Mouse (Mus musculus) hindlimb bud, embryonic 11.5 days (tissue): ENCODE measurements at regions not wholly inside any gene's neighbourhood (a gene's known extent, or its start where the extent isn't known, plus 50 kb on each side); places are given as distances from the start of the nearest gene placed in this dataset.
A peak's percentile ranks its signal among the peaks of the same experiment; 100 is the strongest.
"Not testable (repeated sequence)": the region's sequence is repeated elsewhere in the genome, so short reads cannot be mapped to it uniquely, and the experiment has no call there.

Experiments used
- DNase-seq: peaks from one replicate; pipeline ENCODE4 v3.0.0-alpha.2; 2012; ENCODE audit warnings: low read depth, low spot score; ENCODE audit errors: extremely low spot score

DNA sequence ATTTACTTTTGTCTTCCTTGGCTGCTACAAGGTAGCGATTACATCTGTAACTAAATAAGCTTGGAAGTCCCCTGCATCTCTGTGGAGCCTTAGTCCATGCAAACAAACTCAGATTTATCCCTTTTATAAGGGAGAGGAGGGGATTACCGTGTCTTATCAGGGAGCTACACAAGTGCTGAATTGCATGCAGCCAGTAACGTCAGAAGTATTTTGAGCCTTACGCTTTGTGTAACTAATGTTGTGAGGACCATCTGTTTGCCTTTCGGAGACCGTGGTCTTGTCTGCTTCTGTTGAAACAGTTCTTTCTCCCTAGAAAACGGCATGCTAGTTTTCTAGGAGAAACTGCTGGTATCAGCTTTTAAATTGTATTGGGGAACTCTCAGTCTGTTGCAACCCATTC lies 58.0 kb upstream of the Dmrta1 start:
- no peak for DNase-seq

DNA sequence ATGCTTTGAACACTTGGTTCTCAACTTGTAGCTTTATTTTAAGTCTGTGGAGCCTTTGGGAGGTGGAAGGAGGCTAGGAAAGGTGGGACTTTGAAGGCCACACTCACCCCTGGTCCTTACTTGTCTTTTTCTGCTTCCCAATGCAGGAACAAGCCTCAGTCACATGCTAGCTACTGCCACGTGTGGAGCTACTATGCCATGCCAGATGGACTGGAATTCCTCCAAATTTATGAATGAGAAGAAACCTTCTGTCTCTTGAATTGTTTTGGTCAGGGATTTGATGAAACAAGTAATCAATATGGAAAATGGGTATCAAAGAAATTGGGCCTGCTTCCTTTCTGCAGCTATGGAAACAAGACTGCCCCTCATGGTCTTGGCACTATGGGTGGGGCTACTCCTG lies 74.5 kb upstream of the Dmrta1 start:
- DNase-seq, result no peak

DNA sequence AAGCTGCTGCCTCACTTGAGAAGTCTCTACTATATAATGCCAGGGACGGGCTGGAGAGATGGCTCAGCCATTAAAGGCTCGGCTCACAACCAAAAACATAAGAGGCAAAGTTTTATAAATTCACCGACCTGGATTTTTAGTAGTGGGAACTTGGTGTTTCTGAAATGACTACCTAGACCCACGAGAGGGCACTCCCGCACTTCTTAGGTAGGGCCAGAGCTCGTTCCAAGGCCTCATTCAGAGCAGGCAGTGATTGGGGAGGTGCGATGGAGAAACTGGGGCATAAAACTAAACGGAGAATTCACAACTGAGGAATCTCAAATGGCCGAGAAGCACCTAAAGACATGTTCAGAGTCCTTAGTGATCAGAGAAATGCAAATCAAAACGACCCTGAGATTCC lies 103.7 kb upstream of the Dmrta1 start:
- DNase-seq, result no peak

DNA sequence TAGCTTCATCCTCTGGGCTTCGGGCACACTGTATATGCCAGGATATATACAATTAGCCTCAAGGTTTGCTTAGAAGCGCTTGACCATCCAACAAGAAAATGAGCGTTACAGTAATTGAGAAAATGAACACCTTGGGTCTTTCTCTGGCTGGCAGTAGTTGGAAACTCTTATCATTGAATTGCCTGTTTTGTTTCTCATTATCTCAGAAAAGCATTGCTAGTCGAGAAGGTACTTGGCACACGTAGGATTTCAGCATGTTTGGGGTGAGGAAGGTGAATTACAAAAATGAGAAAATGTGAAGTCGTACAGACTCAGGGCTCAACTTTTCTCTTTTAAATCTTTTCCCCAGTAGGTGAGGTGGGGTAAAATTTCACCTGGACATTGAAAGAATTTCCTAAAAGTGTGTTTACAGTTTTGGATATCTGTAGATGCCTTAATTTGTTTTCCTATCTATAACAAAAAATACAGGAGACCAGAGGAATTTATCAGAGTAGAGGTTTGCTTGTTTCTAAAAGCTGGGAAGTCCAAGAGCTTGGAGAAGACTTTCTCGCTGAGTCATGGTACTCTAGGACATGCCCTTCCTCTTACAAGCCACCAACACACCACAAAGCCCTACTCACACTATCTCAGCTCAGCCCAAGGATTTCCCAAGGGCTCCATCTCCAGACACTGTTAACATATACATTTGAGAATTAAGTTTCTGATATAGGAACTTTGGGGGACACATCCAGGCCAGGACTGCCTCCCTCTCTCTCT lies 124.3 kb upstream of the Dmrta1 start:
- no peak for DNase-seq

DNA sequence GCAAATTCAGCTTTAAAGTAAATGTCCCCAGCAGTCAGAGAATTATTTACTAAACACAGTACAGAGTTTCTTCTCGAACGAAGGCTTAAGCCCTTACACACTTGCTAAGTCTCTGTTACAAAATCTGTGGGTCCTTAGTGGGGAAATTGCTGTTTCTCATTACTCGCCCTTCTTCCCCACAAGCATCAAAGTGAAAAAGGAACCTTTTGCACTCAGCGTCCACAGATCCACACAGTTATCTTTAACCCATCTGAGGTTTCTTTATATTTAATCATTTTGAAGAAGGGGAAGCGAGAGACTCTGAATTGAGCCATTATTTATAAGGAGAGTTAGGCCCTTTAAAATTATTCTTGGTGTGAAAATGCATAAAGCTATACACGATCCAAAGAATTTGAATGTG lies 126.7 kb upstream of the Dmrta1 start:
- no peak for DNase-seq

DNA sequence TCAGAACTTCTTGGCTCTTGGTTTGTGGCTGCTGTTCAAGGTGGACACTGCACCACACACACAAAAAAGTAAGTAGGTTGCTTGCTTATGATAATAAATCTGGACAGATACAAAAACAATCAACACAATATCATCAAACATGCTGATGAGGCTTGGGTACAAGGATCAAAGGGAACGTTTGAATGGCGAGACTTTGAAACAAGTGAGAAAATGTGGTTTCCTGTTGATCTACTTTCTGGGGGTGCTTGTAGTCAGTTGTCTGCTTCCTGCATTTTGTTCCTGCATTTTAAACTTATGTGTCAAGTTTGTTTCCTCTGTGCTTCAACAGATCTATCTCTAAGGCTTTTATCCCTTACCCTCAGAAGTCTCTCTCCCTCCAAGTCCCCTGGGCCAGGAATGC lies 128.7 kb upstream of the Dmrta1 start:
- DNase-seq, result no peak

DNA sequence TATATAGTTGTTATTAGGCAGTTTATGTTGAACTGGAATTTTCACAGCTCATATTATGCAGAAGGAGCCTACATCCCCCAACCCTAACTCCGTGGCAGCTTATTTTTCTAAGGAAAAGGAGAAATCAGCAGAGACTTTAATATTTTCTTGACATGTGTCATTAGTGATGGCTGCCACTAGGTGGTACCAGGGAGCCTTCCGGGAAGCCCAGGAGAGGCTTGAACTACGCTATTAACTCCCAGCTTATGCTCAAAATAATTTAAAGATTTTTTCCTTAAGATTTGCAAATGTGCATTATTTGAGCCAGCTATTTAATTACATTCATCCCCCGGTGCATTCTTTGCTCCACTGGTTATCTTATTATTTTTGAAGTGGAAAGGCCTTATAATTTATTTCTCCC lies 146.8 kb upstream of the Dmrta1 start:
- no peak for DNase-seq

DNA sequence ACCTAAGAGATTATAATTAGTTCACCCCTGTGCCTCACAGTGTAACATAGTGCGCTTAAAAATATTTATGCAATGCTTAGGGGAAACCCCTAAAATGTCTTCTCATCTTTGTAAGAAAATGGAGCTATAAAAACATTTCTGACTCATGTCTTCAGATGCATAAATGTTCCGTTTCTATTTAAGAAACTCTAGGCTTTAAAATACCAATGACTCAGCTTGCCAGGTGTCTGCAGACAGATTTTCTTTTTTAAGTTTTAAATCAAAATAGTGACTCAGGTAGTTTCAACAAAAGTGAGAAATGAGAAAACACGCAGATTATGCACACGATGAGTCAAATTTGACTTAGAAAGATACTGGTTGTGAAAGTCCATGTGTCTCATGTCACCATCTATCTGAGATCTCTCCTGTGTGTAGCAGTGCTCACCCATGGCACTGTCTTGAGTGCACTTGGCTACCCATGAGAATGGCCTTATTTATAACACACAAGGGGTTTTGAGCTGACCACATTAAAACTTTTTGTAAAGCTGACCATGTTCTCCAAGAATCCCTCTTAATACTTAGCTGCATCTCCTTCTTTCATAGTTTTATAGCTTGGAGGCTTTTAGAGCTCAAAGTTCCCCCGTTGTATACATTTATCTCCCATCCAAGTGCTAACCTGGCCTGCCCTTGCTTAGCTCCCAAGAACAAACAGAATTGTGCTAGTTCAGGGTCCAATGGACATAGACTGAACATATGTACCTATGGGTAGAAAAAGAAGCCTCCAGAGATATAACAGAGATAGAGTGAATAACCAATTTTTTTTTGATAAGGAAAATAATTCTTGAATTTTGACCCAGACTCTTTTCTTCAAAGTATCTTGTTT lies 149.0 kb upstream of the Dmrta1 start:
- no peak for DNase-seq

DNA sequence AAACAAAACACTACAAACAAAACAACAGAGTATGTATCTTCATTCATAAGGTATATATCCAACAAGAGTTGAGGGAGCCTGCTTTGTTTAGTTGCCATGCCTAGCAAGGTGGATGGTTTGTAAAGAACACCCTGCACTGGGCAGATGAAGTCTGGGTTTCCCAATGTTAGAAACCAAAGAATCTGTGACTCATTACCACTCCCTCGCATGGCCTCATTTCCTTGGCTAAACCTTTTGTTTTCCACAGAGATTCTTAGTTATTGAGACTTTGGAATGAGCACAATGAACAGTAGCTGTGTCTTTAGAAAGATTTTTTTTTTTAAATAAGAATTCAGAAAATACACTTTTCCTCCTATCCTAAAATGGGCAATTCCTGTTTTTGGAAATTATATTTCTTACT lies 151.3 kb upstream of the Dmrta1 start:
- no peak for DNase-seq

DNA sequence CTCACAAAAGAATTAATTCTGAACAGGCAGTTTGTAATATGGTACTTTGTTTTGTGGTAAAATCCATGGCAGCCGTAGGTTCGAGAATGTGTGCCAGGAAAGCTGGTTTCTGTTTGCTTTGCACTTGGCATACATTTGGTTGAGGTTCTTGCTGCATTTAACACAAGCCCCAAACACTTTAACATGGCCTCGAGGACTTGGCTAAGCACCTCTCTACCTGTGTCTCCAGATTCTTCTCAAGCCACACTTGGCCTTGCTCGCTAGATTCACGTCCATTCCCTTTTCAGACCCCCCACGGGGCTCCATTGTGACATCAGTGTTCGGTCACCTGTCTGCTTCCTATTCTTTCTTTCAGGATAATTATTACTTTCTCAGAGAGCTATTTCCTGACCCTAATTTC lies 151.9 kb upstream of the Dmrta1 start:
- DNase-seq, result no peak

DNA sequence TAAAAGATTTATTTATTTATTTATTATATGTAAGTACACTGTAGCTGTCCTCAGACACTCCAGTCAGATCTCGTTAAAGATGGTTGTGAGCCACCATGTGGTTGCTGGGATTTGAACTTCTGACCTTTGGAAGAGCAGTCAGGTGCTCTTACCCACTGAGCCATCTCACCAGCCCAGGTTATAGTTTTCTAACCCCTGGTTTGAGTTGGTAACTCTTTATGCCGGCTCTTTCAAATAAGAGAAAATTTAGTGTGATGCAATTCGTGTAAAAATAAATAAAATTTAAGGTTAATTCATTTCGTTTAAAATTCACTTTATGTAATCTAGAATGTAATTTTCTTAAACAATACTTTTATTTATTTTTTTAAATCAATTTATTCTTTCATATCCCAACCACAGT lies 153.7 kb upstream of the Dmrta1 start:
- DNase-seq, result not testable (repeated sequence)

DNA sequence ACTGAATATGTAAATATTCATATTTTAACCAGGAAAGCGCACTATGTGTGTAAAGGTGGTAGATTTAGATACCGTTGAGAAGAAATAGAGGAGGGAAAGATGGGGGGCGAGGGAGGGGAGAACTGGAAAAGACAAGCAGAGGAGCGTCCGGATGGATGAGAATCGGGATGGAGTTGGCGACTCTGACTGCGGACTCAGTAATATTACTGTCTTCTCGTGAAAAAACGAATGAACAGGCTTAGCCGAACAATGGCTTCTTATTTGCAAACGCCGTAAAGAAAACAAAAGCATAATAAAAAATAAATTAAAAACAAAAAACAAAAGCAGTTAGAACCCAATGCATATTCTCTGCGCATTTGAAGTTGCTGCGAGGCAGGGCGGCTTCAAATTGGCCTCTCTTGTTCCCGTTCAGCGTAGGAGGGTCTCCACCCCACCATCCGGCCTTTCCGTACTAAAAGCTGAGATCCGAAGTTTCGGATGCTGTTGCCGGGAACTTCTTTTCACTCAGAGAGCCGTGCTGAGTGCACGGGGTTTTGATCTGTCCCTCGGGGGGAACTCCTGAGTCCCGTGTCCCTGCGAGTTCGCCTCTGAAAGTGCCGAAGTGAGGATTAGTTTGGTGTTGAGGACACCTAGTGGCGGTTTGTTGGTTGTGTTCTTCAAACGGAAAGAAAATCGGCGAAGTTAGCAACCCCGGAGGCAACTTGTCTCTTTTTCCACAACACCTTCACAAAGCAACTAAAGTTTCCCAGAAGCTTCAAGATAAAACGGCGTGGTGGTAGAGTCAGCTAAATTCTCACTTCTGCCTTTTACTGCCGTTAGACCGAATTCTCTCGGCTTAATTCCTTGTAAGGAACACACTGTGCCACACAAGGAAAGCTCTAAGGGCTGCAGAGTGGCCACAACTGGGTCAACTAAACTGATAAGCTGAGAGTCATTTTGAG lies 154.7 kb upstream of the Dmrta1 start:
- DNase-seq, result peak; percentile 66

DNA sequence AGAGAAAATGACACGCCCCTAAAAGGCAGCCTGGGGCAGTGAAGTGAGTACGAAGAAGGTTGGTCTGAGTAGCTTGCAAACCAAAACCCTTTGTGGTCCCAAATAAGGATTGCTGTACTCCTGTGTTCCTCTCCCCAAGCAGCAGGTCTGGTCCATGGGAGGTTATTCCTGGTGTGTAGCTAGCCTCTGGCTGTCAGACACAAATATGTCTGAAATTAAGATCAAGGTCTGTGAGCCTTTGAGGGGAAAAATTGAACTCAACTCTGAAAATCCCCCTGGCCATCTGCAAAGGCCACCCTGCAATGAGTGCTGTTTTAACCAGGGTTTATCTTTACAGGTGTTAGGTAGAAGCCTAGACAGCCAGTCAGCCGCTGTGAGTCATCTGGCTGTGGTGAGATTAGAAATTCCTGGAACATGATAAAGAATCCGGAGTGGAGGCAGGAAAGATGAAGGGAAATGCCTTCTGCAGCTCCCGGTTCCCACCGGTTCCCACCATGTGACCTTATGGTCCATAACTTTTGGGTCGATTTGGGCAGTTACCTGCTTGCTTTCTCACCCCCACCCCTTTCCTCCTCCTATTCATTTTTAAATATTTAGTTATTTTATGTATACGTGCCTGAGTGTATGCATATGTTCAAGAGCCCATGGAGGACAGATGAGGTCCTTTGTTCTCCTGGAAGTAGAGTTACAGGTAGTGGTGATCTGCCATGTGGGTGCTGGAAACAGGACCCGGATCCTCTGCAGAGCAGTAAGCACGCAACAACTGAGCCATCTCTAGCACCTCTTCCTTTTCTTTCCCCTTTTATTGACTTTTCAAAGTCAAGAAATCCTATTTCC lies 155.6 kb upstream of the Dmrta1 start:
- no peak for DNase-seq

DNA sequence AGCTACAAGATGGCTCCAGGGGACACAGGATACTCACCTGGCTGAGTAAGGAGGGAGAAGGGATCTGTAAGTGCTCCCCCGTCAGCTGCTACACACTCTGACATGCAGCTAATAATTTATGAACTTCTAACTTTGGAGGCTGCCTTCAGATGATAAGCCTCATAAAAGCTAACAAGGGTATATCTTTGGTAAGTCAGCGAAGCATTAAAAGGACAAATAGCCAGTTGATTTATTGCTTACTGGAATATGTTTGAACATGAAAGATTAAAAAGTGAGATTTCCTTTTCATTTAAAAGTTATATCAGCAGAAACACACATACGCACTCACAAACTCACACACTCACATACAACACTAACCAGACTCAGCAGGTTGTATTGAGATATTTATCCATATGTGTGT lies 161.2 kb upstream of the Dmrta1 start:
- no peak for DNase-seq

DNA sequence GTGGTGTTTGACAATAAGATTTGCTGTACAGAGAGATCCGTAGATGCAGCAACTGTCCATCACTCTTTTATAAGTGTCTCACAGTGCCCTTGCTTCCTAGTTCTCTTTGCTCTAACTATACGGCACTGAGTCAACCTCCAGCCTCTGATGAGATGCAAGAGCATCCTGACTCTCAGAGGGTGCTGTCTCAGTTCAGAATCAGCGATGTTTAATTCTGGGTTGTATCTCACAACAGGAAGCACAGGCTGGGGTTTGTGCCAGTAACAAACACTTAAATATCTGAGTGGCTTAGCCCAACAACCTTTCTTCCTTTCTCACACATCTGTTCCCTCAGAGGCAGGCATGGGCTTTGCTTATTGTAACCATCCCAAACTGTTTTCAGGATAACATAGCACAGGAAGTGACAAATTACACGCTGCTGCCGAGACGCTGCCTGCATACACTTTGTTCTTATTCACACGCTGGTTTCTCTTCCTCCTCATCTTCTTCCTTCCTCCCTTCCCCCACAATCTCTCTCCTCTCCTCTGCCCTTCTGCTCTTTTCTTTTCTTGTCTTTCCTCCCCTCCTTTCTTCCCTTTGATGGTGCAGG lies 163.3 kb upstream of the Dmrta1 start:
- DNase-seq, result no peak

DNA sequence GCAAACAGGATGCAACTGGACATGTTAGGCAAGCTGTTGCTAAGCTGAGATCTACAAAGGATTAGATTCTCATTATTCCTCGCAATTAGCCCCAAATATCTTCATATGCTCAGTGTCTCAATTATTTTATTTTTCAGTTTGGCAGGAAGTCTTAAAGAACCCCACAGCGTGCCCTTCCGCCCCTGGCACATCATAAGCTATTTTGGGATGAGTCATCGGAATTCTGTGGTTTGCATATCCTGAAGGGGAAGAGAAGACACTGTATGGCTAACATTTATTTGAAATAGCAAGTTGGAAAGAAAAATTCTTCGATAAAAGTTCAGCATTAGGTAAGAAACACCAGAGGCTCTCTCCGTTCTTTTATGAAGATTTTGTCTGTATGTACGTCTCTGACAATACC lies 164.3 kb upstream of the Dmrta1 start:
- DNase-seq, result no peak

DNA sequence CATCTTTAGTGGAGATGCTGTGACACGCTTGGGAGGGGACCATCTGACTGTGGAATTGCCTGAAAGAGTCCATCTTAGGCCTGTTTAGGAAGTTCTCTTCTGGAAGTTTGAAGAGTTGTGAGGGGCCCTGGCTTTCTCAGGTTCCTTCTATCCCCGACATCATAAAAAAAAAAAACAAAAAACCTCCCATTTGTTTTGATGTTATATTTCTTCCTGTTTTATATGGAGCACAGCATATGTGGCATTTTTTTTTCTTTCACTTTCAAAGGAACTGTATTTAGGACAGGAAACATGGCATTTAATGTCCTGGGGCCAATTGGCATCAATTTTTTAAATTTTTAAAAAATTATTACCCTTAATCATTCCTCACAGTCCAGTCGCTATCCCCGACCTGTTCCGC lies 168.6 kb upstream of the Dmrta1 start:
- DNase-seq, result no peak

DNA sequence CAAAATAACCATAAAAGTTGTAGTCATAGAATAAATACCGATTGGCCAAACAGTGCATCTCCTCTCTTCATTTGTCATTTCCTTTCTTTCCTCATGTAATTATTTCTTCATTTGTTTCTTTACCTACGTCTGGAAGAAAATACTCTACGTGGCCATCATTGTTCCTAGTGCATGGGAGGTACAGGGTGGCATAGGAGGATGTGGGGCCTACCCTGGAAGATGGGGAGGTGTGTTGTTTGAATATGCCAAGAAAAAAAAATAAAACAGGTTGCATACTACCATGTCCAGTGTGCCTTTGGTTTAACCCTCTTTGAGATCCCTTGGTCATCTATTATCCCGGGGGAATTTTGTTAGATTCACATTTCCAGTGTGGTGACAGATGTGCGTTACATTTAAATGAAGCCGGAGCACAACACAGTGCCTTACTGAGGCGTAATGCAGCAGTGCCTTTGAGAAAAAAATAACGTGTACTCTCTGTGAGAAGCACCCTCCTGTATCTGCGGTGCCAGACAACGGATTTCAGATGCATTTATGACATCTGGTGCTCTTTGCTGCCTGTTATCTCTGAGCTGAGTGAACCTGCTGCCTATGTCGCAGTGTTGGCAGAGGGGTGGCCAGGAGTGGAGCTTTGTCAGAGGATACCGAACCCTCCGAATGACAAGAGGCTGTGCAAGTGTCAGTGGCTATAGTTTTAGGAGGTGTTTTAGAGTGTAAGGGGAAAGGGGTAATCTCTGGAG lies 169.4 kb upstream of the Dmrta1 start:
- DNase-seq, result no peak

DNA sequence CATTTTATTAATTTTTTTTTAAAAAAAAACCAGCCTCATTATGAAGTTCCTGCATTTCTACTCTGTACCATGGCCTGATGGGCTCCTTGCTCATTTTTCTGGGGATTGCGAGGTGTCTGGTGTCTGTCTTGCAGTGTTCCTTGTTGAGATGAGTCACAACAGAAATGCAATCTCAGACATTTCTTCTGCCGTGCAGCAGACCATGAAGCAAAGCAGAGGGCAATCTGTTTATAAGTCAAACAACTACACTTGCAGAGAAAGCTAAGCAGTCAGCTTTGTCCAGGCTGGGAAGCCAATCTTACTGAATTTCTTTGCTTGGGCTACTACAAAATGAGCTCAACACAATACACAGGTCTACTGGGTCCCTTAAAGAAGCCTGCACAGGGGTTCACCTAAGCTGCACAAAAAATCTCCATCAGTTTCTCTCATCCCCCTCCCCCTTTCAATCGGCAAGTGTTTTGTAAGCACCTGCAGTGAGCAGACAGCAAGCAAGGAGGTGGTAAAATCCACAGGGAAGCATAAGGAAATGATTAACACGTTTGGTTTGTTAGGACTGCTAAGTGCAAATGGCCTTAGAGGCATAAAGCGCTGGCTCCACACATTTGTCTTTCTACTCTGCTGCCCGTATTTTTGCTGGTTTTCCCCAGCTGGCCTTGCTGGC lies 171.0 kb upstream of the Dmrta1 start:
- DNase-seq, result peak; percentile 58
